Mouse (Mus musculus): ENCODE results near the gene Itgb1.

Itgb1 gene

GRCm38 (mm10) chr8:128684609-128685506 is 596 bp upstream of the Itgb1 start:
- DNase-seq: no peak

- no peak for DNase-seq
Observed at GRCm38 (mm10) chr8:128686429-128686990, 1.1 kb downstream of the Itgb1 start.

GRCm38 (mm10) chr8:128688679-128689078 is 3.2 kb downstream of the Itgb1 start:
- no peak for DNase-seq

GRCm38 (mm10) chr8:128690056-128690455 is 4.6 kb downstream of the Itgb1 start:
- no peak for DNase-seq

GRCm38 (mm10) chr8:128696701-128697397 is 11.4 kb downstream of the Itgb1 start:
- no peak for DNase-seq

- no peak for DNase-seq
Observed at GRCm38 (mm10) chr8:128697945-128698344, 12.5 kb downstream of the Itgb1 start.

GRCm38 (mm10) chr8:128704376-128704775 is 18.9 kb downstream of the Itgb1 start:
- no peak for DNase-seq

- no peak for DNase-seq
Observed at GRCm38 (mm10) chr8:128704836-128705235, 19.4 kb downstream of the Itgb1 start.

- peak; percentile 71 to 75 for DNase-seq
Observed at GRCm38 (mm10) chr8:128709261-128709660, 23.8 kb downstream of the Itgb1 start.

- no peak for DNase-seq
Observed at GRCm38 (mm10) chr8:128716184-128716583, 30.7 kb downstream of the Itgb1 start.

- no peak for DNase-seq
Observed at GRCm38 (mm10) chr8:128724819-128725218, 39.4 kb downstream of the Itgb1 start.

GRCm38 (mm10) chr8:128727213-128727612 is 41.8 kb downstream of the Itgb1 start:
- DNase-seq: no peak

GRCm38 (mm10) chr8:128732254-128732653 is 46.8 kb downstream of the Itgb1 start:
- no peak for DNase-seq

- DNase-seq: no peak
Observed at GRCm38 (mm10) chr8:128734118-128734517, 48.7 kb downstream of the Itgb1 start.

GRCm38 (mm10) chr8:128735692-128736091 is 50.2 kb downstream of the Itgb1 start:
- DNase-seq: no peak

All from cerebellum, postnatal 36 days (tissue).